Mouse (Mus musculus) gastrocnemius, postnatal 36 days (tissue): ENCODE measurements around the gene Mapk8ip2. TPM values are rescaled to one million over a fixed set of nuclear protein-coding genes. Genes with fewer than 3 reads are reported as not detected.
"Not testable (repeated sequence)": the region's sequence is repeated elsewhere in the genome, so short reads cannot be mapped to it uniquely, and the experiment has no call there.

ENCODE experiments used
- DNase-seq, 2 experiments: peaks; one replicate each; pipeline ENCODE4 v3.0.0; 2022
- intact Hi-C: fragments of 180-260 bp; cut with DNase I; formaldehyde crosslinking; loops from one replicate; pipeline ENCODE4 v1.15.1; 2025
- long read RNA-seq, 2 experiments: library from polyadenylated mRNA; stranded (forward); transcript quantifications; one replicate each; pipeline ENCODE4 v2.0.0; 2021
- total RNA-seq, 2 experiments: library from RNA; stranded (reverse); gene quantifications; 2 replicates each; pipeline ENCODE4 v1.2.3; 2021

Mapk8ip2 gene
- under 1 TPM; 0.28 to 0.30 TPM for total RNA-seq
- long read RNA-seq, experiment 1 = 0 reads
- long read RNA-seq, experiment 2 = 0 reads

DNA sequence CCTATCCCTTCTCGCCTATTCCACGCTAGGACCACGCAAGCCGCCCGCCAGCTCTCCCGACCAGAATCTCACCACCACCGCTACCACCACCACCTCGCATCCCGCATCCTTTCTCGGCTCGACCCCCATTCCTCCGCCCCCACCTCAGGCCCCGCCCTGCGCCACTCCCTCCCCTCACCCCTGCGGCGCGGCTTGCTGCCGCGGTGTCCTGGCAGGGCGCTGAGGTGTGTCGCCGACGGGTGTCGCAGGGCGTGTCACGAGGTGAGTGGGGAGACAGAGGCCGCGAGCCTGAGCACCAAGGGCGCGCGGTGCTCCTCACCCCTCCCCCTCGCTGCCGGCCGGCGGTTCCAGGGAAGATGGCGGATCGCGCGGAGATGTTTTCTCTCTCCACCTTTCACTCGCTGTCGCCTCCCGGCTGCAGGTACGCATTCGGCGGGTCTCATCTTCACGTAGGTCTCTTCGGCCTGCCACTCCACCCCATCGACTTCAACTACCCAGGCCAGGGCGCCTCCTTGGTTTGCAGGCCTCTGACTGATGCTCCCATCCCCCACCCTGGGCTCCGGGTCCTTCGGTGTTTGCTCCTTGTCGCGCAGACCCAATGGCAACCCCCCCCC is at the start of gene Mapk8ip2:
Mapk8ip2 (plus strand) TSS at position 49 of the 614 bp plus-strand sequence.
- intact Hi-C loops = no loop called here
- no peak for DNase-seq

DNA sequence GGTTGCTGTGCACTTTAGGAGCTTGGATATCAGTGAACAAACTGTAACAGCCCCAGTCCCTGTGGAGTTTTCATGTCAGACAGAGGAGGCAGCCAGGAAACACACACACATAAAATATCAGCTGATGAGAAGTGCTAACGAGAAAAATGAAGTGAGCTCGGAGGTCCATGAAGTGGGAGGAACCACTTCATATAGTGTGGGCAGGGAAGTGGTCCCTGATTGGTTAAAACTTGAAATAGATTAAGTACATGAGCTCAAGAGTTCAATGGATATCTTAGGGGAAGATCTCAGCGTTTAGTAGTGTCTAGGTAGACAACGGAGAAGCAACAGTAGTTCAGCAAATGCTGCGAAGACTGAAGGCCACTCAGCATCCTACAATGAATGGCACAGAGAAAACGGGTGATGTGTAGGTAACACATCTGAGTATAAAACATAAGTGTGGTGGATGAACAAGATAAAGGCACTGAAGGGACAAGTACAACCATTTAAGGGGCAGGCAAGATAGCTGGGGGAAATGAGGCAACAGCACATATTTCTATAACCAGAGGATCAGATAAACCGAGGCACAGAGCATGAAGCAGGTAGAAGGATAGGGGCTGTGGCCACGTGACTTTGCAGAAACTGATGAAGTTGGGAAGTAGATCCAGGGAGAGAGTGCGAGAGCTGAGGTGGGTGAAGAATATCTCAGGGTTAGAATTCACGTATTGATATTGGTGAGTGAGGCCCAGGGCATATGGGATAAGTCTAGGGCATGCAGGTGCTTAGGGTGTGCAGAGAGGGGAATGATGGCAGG is 48.7 kb upstream of the Mapk8ip2 start:
- intact Hi-C loops = no loop called here
- no peak for DNase-seq

DNA sequence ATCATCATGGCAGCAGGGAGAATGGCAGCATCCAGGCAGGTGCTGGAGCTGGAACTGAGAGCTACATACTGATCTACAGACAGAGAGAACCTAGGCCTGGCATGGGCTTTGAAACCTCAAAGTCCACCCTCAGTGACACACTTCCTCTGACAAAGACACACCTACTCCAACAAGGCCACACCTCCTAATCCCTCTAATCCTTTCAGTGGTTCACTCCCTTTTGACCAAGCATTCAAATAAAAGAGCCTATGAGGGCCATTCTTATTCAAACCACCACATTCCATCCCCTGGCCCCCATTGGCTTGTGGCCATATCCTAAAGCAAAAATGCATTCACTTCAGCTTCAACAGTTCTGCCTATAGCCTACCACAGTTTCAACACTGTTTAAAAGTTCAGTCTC is 47.0 kb upstream of the Mapk8ip2 start:
- intact Hi-C loops = no loop called here
- DNase-seq = no peak

DNA sequence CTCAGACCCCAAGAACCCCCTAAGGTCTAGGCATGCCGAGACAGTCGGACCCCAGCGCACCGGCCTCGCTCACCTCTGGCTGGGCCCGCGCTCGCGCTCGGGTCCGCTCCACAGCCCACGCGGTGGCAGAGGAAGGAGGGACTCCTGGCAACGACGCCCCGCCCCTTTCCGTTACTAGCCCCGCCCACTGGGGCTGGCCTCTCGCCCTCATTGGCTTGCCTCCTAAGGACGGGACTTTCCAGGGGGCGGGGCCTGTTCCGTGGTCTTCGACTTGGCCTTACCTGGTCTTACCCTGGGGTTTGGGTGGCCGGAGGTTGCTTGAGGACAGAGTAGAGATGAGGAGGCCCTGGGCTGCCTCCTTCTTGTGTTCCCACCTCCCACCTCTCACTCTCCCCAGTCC is 43.6 kb upstream of the Mapk8ip2 start, which contains the start of gene Syce3:
Syce3 (minus strand) TSS at position 386 of the 400 bp plus-strand sequence.
- no peak for DNase-seq
- intact Hi-C loops = no loop called here

DNA sequence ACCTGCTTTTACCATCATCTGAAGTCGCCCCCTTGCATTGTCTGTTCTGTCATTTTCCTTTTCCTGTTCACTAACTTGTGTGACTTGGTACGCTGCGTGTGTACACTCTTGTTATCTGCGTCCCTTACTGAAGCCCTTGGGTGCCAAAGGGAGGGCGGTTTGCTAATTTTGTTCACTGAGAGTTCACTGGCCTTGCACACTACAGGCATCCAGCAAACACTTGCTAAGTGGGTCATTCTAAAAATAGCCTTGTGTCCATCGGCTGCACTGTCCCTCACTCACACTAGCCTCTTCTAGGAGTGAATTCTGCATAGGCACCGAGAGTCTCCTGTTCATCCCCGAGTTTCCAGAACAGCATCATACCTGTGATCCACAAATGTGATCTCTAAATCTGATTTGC is 38.4 kb upstream of the Mapk8ip2 start:
- no peak for DNase-seq

DNA sequence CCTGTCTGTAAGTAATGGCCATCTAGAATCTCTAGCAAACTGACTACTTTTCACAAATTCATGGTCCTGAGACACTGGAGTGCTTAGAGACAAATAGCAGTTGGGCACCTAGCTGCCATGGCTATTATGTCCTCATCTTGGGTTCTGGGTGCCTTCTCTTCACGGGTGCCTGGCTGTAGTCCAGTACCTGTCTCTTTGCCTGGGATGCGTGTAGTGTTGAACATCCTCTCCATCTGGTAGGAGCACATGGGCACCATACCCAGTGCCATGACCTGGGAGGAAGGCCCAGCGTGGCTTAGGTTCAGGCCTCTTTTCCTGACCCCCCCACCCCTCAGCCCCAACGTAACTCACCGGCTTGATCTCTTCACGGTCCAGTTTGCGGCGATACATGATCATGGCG is 31.8 kb upstream of the Mapk8ip2 start:
- DNase-seq = no peak
- intact Hi-C loops = no loop called here

More for the DNA sequence above, 38.4 kb upstream of the Mapk8ip2 start:
- intact Hi-C loops = no loop called here

DNA sequence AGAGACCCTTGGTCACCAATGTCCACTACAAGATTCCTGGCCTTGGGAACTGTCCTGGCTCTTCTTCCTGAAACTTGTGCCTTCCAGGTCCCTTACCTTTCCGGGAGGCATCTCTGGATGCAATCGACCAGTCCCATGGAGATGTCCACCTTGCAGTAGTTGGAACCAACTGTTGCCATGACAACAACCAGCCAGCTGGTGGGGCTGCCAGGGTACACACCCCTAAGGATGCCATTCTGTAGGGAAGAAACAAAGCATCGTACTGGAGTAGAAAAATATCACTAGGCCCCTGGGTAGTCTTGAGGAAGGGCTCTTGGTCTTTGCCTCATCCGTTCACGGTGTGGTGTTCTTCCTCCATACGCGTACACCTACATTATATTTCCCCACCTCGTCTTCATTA is 29.1 kb upstream of the Mapk8ip2 start:
- DNase-seq = no peak
- intact Hi-C loops = loop anchor here (5.0 kb wide), 1 partner anchor 52 kb away; the partner anchor contains the start of gene Sco2

DNA sequence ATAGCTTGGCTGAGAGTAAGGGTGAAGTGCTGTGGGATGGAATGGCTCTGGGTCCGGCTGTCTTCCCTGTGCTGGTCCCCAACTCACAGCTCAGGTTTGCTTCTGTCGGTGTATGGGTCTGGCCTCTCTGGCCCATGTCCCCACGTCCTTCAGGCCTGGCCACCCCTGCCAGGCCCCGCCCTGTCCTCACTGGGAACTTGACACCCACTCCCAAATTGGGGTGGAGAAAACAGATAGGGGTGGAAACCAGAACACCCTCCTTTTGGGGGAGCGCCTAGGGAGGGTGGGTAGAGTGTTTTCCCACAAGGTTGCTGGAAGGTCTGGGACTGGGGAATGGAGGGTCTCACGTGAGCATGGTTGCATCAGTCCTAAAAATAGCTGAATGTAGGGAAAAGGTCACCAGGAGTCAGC is 28.0 kb upstream of the Mapk8ip2 start, which contains the start of gene Cpt1b:
Cpt1b (minus strand) TSS at position 153 of the 411 bp plus-strand sequence.
- peak; percentile 55 for DNase-seq
- intact Hi-C loops = loop anchor here (5.0 kb wide), 1 partner anchor 53 kb away; the partner anchor contains the start of gene Sco2

DNA sequence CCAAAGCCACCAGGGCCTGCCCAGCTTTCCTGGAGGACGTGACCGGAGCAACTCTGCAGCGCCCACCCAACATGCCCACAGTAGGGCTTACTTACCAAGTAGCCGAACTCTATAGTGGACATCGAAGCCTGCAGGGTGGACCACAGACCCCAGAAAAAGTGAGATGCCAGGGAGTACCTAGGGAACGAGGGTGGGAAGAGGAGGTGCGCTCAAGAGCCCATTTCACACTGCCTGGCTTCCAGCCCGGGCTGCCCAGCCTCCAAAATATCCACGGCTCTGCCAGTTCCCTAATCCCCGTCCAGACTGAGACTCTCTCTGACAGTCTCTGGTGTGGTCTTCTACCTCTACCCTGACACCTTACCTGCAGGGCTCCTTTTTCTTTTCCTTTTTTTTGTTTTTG is 27.0 kb upstream of the Mapk8ip2 start:
- DNase-seq = no peak
- intact Hi-C loops = loop anchor here (5.0 kb wide), 1 partner anchor 54 kb away; the partner anchor contains the start of gene Sco2

DNA sequence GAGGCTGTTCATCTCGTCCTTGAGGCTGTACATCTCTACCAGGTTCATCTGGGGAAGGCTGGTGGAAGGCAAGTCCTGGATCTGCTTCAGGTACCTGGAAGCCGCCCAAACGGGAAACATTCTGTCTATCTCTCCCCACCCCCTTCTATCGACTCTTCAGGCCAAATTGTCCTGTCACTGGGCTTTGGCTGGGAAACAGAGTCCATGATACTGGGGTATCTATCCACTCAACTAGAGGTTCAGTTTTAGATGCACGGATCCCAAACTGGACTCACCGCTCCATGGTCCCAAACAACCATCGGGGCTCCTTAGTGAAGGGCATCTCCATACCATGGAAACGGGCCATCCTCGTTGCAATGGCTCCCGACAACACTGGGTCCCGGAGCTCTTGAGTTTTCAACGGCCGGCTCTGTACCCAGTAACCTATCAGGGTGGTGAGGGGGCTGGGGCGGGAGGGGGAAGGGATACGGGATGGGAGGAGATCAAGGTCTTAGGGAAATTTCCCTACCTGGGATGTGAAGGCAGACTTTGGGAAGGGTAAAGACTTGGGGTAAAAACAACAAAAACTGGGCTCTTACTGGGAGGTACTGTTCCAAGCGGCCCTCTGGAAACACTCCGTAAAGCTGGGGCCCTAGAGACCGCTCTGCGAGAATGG is 25.4 kb upstream of the Mapk8ip2 start:
- no peak for DNase-seq
- intact Hi-C loops = loop anchor here (5.0 kb wide), 1 partner anchor 56 kb away; the partner anchor contains the start of gene Sco2

DNA sequence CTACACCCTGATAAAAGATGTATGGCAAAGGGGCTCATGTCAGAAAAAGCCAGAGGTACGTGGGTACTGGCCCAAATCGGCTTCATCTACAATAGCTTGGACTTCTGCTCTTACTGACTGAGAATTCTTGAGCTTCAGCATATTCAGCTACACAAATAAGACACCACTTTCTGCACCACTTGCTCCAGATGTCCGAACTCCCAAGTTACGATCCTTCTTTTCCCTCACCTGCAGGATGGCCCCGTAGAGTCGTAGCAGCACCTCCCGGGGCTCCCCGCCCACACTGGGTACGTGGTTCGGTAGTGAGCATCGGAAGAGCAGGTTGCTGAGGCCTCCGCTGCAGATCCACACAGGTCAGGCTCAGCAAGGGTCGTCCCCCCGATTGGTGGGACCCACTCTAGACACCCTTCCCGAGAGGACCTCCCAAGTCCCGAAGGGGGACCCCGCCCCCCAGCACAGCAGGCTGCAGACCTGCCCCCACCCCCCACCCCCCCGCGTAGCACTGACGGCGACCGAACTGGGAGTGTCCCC is 24.8 kb upstream of the Mapk8ip2 start:
- DNase-seq = no peak
- intact Hi-C loops = loop anchor here (5.0 kb wide), 1 partner anchor 57 kb away; the partner anchor contains the start of gene Sco2

DNA sequence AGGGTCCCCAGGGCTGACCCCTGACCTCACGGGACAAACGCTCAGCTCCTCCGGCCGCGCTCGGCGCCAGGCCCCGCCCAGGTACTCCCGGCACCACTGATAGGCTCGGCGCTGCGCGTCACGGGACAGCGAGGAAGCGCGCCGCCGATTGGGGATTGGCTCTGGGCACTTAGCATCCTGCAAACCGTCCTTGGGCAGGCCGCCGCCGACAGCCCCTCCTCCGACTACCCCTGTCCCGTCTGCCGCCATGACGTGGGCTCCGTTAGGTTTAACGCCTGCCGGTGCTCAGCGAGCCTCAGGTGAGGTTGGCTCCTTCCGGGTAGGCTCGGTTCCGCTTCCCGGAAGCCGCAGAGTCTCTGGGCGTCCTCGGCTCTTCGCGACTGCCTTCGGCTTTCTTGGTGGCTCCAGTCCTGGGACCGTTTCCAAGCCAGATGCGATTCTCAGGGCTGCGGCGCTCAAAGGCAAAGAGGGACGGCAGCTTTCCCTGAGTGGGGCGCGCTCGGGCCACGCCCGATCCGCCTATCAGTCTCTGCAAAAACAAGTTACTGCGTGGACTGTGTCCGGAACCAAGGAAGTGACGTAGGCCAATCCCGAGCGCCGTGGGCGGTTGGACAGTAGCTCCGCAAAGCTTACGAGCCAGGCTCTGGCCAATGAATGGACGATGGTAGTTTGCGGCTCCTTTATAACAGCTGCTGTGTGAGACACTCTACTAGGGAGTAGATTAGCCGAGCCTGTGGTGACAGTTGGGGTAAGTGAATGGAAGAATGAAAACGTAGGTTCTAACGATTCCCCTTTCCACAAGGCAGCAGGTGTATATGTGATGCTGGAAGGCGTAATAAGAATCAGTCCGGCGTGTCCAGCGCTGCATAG is 24.1 kb upstream of the Mapk8ip2 start, which contains the start of the genes C730034F03Rik, Gm44502 and Chkb:
C730034F03Rik (plus strand) TSS at position 238 of the 870 bp plus-strand sequence.
Gm44502 (minus strand) TSS at position 345 of the 870 bp plus-strand sequence.
Chkb (minus strand) TSS at position 557 of the 870 bp plus-strand sequence.
- intact Hi-C loops = loop anchor here (5.0 kb wide), 1 partner anchor 57 kb away; the partner anchor contains the start of gene Sco2
- DNase-seq = peak; percentile 86 to 87

DNA sequence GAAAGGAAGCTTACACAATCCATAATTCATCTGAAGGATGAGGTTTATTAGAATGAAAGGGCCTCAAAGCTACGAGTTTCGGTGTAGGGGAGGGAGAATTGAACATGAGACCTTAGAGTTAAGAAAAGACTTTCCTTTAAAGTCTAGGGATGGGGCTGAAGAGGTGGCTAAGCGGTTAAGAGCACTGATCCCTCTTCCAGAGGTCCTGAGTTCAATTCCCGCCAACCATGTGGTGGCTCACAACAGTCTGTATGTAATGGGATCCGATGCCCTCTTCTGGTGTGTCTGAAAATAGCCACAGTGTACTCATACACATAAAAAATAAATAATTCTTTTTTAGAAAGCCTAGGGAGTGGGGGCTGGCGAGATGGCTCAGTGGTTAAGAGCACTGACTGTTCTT is 23.4 kb upstream of the Mapk8ip2 start:
- intact Hi-C loops = no loop called here
- no peak for DNase-seq

DNA sequence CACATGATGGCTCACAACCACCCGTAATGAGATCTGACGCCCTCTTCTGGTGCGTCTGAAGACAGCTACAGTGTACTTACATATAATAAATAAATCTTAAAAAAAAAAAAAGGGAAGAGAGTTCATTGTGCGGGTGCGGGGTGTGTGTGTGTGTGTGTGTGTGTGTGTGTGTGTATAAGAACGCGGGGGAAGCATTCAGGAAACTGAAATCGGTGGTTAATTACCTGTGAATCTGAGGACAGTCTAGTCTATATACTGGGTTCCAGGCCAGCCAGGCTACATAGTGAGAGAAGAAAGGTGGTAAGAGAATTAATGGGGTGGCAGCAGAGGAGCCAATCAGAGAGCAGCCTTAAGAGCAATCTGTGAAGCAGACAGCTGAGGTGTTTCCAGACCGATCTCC is 22.9 kb upstream of the Mapk8ip2 start:
- intact Hi-C loops, DNase-seq: not testable (repeated sequence)

DNA sequence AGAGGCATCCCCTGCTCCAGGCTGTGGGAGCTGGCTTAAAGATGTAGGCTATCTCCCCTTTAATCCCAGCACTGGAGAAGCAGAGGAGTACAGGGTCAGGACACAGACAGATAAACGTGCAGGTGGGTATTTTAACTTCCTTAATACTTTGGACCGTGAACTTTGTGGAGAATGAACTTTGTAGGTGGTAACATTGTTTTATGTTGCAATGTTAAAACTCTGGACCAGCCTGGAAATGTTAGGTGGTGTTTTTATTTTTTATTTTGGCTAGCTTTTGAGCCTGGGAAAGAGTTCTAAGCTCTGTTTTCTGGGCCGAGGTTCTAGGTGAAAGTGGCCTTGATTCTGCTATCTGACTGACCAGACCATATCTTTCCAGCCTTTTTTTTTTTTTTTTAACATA is 22.4 kb upstream of the Mapk8ip2 start:
- intact Hi-C loops = no loop called here
- DNase-seq = no peak

DNA sequence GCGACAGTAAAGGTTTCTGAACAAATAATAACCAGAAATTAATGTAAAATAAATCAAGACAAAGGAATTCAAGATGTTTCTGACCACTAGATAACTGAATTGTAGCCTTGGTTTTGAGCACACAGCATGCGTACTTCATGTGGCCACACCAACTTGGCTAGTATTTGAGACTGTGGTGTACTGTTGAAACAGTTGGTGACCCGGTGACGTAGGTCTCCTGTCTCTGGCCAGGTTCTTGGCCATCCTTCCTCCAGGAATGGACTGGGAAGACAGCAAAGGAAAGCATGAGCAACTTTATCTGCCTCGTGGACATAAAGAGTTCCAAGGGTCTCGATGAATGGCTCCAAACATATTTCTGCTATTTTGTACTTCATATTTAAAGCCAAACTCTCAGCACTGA is 21.9 kb upstream of the Mapk8ip2 start:
- intact Hi-C loops = no loop called here

DNA sequence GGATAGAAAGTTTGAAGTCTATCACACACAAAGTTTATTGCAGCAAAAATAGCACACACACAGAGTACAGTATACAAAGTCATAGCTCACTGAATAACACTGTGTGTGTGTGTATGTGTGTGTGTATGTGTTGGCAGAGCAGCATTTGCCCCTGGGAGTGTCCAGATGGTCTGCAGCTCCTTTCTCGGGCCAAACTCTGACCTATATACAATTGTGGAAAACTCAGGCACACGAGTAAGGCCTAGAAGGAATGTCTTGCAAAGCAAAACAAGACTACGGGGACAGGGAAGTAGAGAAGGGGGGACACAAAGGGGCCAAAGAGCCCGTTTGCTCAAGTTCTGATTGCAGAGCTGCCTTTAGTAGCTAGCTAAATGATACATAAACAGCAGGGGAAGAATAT is 20.8 kb upstream of the Mapk8ip2 start:
- DNase-seq = no peak
- intact Hi-C loops = no loop called here

More for the DNA sequence above, 21.9 kb upstream of the Mapk8ip2 start:
- no peak for DNase-seq

DNA sequence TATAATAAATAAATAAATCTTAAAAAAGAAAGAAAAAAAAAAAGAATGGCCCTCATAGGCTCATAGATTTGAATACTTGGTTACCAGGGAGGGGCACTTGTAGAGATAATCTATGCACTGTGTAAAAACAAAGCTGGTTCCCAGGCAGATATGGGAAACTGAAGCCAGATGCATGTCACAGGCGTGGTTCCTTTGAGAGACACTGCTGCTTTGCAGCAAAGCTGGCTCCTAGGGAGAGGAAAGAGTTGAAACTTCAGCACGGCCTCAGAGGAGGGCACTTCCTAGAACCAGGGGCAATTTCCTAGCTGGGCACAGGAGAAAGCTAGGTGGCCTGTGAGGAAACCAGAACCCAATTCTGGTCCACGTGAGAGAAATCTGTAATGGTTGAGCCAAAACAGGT is 19.6 kb upstream of the Mapk8ip2 start:
- intact Hi-C loops = no loop called here
- DNase-seq = no peak

DNA sequence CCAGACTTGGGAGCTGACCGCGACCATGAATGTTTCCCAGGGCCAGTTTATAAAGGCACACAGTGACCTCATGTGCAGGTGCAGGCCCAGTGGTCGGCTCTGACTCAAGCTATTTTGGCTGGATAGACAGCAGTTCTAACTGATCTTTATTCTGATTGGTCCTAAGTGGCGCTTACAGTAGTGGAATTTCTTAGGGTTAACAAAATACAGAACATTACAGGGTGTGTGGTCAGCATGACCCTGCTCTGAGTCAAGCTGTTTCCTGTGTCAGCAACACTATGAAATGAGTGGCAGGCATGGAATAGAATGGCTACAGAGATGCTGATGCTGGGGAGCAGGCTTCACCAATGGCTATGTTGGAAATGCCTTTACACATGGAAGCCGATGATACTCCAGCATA is 17.8 kb upstream of the Mapk8ip2 start:
- intact Hi-C loops = no loop called here
- DNase-seq = no peak
